Mouse (Mus musculus) gastrocnemius, postnatal 4 days (tissue): ENCODE results near the gene 5330417C22Rik. TPM values are rescaled to one million over a fixed set of nuclear protein-coding genes. Genes with fewer than 3 reads are reported as not detected.

ENCODE experiments used
- DNase-seq, 2 experiments: peaks; one replicate each; pipeline ENCODE4 v3.0.0; 2021 to 2022; ENCODE audit warnings: low spot score in 2 of 2, mixed read lengths in 2 of 2
- total RNA-seq, 2 experiments: library from RNA; stranded (reverse); gene quantifications; 2 replicates each; pipeline ENCODE4 v1.2.3; 2021

5330417C22Rik gene
- total RNA-seq, 2 experiments from 2014 or later: 0.10 TPM; not detected in 1

DNA sequence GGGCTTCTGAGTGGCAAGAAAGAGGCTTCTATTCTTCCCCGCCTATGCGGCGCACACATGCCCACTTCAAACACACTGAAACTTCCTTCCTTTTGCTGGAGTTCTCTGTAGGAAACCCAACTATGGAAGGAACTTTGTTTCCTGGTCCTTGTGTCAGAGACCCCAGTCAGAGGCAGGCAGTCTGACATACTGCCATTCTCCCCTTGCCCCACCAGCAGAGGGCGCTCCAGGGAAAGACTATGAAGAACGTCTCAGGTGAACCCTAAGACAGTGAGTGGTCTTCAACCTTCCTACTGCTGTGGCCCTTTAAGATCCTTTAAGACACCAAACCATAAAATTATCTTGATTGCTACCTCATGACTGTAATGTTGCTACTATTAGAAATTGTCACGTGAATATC, 69.9 kb downstream of the 5330417C22Rik start:
- no peak for DNase-seq

- DNase-seq: no peak
These were observed 77.5 kb downstream of the 5330417C22Rik start for GRCm38 (mm10) chr3:108458866-108459265.

DNA sequence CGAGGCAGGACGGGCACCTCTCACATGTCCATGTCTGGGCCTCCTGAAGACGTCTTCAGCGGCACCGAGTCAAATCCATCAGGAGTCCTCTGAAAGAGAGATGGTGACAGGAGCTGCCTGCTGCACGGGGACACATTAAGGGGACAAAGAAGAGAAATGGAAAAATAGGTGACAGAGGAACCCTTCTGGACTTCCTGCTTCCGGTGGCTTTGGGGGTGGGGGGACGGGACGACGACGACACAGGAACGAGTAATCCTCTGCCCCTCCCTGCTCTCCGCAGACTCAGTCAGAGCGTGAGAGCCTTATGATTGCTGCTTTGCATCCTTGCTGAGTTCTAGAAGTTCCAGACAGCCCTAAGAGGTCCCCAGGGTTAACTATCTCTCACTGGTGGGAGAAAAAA, 78.0 kb downstream of the 5330417C22Rik start:
- DNase-seq: no peak

DNA sequence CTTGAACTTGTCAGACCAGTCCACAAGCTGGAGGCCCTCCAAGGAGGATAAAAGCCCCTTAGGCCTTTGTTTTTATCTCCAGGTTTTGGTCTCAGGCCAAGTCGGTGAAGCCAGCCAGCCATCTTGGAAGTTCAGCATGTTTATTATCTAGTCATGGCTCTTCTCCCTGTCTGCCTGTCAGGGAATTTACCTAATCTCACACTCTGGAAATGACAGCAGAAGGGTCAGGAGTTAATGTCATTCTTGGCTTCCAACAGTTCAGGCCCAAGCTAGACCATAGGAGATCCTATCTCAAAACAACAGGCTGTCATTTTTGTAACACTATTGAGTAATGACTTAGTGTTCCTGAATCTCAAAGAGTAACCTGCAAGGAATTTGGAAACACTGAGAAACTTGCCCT, 82.2 kb downstream of the 5330417C22Rik start:
- DNase-seq: no peak

DNA sequence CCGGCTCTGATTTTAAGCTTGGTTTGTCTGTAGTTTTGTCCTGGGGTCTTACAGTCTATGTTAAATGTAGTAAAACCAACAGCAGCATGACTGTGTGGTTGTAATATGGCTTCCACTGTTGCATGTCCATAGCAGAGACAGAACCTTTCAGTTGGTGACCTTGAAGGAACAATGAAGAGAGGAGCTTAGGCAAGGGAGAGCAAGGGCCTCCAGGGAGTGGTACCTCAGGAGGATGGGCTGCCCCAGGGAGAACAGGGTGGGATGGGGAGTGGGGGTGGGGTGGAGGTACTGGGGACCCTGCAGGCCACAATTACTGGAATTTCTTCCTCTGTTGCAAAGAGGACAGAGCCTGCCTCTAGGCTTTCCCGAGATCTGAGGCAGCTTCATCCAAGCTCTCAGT, 84.4 kb downstream of the 5330417C22Rik start:
- no peak for DNase-seq

- no peak for DNase-seq
These were observed 91.0 kb downstream of the 5330417C22Rik start for GRCm38 (mm10) chr3:108445366-108445705.

DNA sequence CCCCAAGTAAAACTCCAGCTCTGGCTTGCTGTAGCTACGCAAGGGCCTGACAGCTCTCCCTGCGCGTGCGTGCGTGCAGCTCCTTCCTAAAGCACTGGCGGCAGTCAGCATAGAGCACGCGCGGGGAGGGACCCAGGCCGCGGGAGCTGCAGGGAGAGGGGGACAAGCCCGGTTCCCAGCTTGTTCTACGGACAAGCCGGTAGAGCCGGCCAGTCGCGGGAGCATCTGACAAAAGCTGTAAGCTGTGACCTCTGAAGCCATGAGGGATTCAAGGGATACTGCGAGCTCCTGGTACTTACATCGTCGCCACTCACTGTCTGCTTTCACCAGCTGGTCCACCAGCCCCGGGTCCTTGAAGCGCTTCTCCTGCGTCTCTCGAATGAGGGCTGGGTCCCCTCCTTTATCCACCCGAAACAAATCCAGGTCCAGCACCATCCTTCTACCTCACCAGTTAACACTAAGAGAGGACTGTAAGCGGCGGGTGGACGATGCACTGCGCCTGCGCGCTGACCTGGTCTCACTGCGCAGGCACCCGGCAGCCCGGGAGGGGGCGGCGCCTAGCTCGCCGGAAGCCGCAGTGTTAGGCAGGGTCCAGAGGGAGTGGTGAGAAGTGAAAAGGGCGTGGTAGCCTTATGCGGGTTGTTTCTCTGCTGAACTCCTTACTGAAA, 91.5 kb downstream of the 5330417C22Rik start, which contains the start of gene Sars:
Gene Sars (minus strand): TSS at position 512 of the 668 bp plus-strand sequence.
- peak; percentile 86 to 93 for DNase-seq

DNA sequence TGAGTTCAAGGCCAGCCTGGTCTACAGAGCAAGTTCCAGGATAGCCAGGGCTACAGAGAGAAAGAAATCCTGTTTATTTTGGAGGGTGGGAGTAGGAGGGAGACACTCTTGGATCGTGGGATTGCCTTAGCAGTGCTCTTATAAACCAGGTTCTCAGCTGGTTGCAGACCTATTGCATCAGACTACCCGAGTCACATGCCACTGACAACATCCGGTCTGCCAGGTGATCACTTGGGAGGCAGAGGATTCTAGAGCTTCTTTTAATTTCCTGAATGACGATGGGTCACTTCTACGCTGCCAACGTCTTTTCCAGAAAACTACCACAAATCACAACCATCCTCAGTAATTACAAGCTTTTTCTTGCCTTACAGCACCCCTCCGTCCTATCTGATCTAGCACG, 92.3 kb downstream of the 5330417C22Rik start:
- DNase-seq: no peak

DNA sequence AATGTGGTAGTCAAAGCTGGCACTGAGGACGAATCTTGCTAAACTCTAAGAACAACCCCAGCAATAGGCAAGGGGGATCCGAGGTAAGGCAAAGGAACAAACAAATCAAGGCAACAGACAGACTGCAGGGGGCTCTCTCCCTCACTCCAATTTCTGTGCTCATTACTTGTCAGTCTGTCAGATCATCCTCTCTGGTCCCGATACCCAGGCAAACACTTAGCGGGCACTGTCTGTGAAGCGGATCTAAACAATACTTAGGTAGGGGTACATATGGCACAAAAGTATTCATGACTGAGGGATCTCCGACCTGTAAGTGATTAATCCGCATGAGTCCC, 100.0 kb downstream of the 5330417C22Rik start:
- no peak for DNase-seq

DNA sequence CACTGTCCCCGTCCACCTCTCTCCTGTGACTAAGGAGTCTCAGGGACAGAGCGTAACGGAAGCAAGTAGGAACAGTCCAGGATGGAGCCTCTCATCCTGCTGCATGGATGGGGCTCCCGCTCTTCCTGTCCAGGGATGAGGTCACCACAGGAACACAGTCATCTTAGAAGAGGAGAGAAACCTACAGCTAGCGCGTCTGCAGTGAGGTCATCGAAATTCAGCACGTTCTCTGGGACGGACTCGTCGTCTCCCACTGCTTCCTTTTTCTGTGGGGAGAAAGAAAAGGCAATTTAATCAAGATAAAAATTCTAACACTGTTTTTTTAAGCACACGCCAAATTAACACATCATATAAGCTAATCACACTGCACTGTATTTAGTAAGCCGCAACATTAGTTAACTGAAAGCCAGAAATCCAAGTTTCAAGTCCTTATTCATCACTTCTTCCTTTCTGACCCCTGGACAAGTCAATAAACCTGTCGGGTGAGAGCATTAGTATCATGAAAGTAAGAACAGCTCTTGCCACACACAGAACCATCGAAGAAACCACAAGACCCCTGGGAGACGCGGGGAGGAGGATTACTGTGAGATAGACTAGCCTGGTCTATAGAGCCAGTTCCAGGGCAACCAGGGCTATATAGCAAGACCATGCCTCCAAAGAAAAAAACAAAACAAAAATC, 100.5 kb downstream of the 5330417C22Rik start:
- no peak for DNase-seq

- DNase-seq: no peak
These were observed 102.3 kb downstream of the 5330417C22Rik start for GRCm38 (mm10) chr3:108433881-108434495.

- no peak for DNase-seq
These were observed 103.0 kb downstream of the 5330417C22Rik start for GRCm38 (mm10) chr3:108433188-108433880.

- no peak for DNase-seq
These were observed 103.7 kb downstream of the 5330417C22Rik start for GRCm38 (mm10) chr3:108432542-108433187.

DNA sequence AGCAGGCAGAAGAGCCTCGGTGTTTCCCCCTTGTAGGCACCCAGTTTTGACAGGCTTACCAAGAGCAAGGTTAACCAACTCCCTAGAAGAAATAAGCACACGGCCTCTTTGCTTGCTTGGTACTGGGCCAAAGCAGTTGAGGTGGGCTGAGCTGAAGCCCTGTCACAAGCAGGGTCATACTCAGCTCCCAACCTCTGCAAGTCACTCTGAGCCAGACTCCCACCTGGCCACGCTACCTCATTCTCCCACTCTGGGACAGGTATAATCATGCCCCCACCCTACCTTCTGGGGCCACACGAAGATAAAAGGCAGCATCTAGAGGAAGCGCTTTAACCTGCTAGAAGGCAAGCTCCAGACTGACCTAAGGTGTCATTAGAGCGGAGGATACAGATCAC, 110.7 kb downstream of the 5330417C22Rik start:
- DNase-seq: no peak

GRCm38 (mm10) chr3:108424944-108425623, 111.3 kb downstream of the 5330417C22Rik start:
- DNase-seq: no peak

DNA sequence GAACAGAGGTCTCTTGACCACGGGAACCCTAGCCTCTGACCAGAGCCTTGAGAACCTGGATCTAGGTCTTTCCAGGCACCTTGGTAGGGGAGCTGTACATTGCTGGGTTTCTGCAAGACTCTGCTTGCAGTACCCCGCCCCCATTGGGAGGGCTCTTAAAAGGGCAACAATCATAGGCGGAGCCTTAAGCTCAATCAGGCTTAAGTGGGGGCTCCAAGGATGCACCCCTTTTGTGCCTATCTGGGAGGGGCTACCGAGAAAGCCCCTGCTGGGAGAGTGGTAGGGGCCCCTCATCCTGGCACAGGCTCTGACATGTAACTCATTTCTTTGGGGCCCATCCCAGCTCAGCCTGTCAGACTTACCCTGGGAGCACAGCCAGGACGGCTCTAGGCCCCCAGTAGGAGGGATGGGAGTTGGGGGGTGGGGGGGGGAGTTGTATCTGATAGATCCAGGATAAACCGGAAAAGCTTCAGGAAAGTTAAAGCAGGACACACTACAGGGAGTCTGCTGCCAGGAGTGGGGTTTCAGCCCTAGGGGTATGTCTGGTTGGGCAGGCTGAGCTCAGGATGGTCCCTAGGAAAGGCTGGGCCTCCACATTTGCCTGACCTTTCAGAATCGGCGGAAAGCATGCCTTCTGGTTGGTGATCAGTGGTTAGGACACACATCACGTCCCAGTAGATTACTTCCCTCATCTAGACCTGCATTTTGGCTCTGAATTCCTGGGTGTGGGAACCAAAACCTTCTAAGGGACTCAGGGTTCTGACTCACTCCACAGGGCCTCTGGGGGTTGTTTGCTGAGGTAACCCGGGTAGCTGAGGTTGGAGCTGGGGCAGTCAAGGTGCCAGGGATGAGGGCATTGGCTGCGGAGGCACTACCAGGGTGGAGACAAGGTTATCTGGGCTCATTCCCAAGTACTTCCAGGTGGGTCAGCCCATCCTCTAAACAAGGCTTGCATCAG, 112.2 kb downstream of the 5330417C22Rik start:
- peak in 1 of 2 experiments; percentile 43 for DNase-seq

DNA sequence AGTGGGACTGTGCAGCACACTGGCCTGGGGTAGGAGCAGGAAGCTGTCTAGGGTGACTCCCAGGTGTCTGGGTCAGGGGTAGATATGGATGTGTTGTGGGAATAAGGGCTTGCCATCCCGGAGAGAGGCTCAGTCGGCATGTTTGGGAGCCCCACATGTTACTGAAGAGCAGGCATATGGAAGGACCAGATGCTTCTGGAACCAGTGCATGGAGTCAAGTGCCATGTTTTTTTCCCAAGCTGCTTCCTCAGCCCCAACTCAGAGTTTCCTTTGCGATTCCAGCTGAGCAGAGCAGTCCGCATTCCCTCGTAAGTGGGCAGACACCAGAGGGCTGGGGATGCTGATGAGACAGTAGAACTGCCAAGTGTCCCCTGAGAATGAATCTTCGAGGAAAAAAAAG, 113.3 kb downstream of the 5330417C22Rik start:
- no peak for DNase-seq

GRCm38 (mm10) chr3:108415831-108416223, 120.5 kb downstream of the 5330417C22Rik start:
- DNase-seq: peak; percentile 53 to 76
